Comparison of ENCODE assay signal across 15 mouse cellular contexts in genomic region chr1:60940023-60940422, GRCm38 (mm10). TPM values are rescaled to one million over a fixed set of nuclear protein-coding genes. Genes with fewer than 3 reads are reported as not detected.
"Had no signal": no experiment of that assay in that cellular context is flagged by ENCODE, and none has a peak within 500 bp of the region (broad histone marks: within the 10 kb centered on the region; RNA-seq: fewer than 3 reads in every experiment).

No protein-coding gene starts in this region.

- H3K4me1 ChIP-seq: megakaryocyte, embryonic 14.5 days; neural tube, embryonic 12.5 days had no signal

- H3K27ac ChIP-seq: midbrain, embryonic 15.5 days; neural tube, embryonic 12.5 days; stomach, postnatal 0 days had no signal

- ATAC-seq: midbrain, embryonic 15.5 days had no signal

- H3K27me3 ChIP-seq: megakaryocyte, embryonic 14.5 days; midbrain, embryonic 15.5 days; neural tube, embryonic 12.5 days had no signal

- H3K4me2 ChIP-seq: liver, embryonic 11.5 days; lung, embryonic 14.5 days; midbrain, embryonic 11.5 days; midbrain, embryonic 15.5 days; neural tube, embryonic 12.5 days had no signal

- H3K9me3 ChIP-seq: megakaryocyte, embryonic 14.5 days; midbrain, embryonic 15.5 days; neural tube, embryonic 12.5 days had no signal

- H3K9ac ChIP-seq: lung, embryonic 14.5 days; midbrain, embryonic 15.5 days; neural tube, embryonic 12.5 days had no signal

- H3K4me3 ChIP-seq: megakaryocyte, embryonic 14.5 days; midbrain, embryonic 15.5 days; neural tube, embryonic 12.5 days had no signal

- DNase-seq: kidney, postnatal 10 days; left cerebral cortex, postnatal 4 days; lung, embryonic 14.5 days; lung, postnatal 10 days; lung, postnatal 4 days; right cerebral cortex, postnatal 4 days; thymus, postnatal 4 days had no signal

- H3K36me3 ChIP-seq: midbrain, embryonic 15.5 days; neural tube, embryonic 12.5 days had no signal

RNA-seq across cellular contexts. Expression of gene Icos, which starts 37.7 kb away (rescaled TPM):
- polyA plus RNA-seq: lung, embryonic 14.5 days; midbrain, embryonic 15.5 days had no signal

RNA-seq across cellular contexts. Expression of gene Ctla4, which starts 53.2 kb away (rescaled TPM):
- polyA plus RNA-seq: kidney, embryonic 14.5 days; liver, embryonic 11.5 days; liver, embryonic 16.5 days; lung, embryonic 14.5 days; midbrain, embryonic 11.5 days; midbrain, embryonic 15.5 days; neural tube, embryonic 12.5 days; stomach, postnatal 0 days had no signal
